Mouse (Mus musculus): ENCODE data around the gene Wdhd1. TPM values are rescaled to one million over a fixed set of nuclear protein-coding genes. Genes with fewer than 3 reads are reported as not detected.

The Wdhd1 gene
- polyA plus RNA-seq, 1 experiment from 2014 or later = 61.3 TPM

GRCm38 (mm10) chr14:47273751-47274150, 2.9 kb downstream of the Wdhd1 start:
- H3K4me1 ChIP-seq = peaks cover 29% of the 10 kb centered on the region
- no peaks in the 10 kb centered on the region for H3K9me3 ChIP-seq
- H3K27me3 ChIP-seq (replicated peaks; ENCODE audit: low read depth, poor library complexity, severe bottlenecking) = no peaks in the 10 kb centered on the region
- DNase-seq (ENCODE audit: low spot score) = no peak
- peaks cover 57% of the 10 kb centered on the region for H3K36me3 ChIP-seq (replicated peaks)
- H3K4me3 ChIP-seq = no peak overlapping the region
- 54% methylated on average over 3 of the region's 3 CpGs for WGBS
- no peak overlapping the region for H3K27ac ChIP-seq (replicated peaks)

DNA sequence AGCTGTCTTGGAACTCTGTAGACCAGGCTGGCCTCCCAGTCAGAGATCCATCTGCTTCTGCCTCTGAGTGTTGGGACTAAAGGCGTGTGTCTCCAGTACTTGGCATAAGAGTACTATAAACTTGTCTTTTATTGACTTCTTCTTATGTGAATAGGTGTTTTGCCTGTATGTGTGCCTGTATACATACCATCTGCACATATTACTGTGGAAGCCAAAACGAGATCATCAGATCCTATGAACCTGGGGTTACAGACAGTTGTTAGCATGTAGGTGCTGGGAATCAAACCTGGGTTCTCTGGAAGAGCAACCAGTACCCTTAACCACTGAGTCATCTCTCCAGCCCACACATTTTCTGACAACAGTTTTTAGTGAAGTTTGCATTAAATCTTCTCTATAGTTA, 7.0 kb downstream of the Wdhd1 start:
- H3K4me3 ChIP-seq = no peak overlapping the region
- peaks cover 5% of the 10 kb centered on the region for H3K4me1 ChIP-seq
- DNase-seq (ENCODE audit: low spot score) = no peak
- H3K27ac ChIP-seq (replicated peaks) = no peak overlapping the region
- no peaks in the 10 kb centered on the region for H3K27me3 ChIP-seq (replicated peaks; ENCODE audit: low read depth, poor library complexity, severe bottlenecking)
- H3K36me3 ChIP-seq (replicated peaks) = peaks cover 96% of the 10 kb centered on the region
- H3K9me3 ChIP-seq = no peaks in the 10 kb centered on the region
- 91% methylated on average over 2 of the region's 2 CpGs for WGBS

DNA sequence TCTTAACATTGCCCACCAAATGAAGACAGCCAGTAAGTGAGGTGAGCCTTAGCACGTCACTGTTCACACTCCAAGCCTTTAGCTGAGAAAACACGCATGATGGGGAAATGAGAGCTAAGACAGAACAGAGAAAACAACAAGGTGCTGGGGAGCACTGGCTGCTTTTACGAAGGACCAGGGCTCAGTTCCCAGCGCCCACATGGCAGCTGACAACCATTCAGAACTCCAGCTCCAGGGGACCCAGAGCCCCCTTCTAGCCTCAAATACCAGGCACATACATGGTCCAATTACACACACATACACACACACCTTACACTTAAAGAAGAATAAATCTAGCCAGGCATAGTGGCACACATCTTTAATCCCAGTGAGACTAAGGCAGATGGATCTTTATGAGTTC, 7.6 kb downstream of the Wdhd1 start:
- no peak overlapping the region for H3K4me3 ChIP-seq
- 97% methylated on average over 4 of the region's 4 CpGs for WGBS
- no peaks in the 10 kb centered on the region for H3K27me3 ChIP-seq (replicated peaks; ENCODE audit: low read depth, poor library complexity, severe bottlenecking)
- no peak overlapping the region for H3K27ac ChIP-seq (replicated peaks)
- no peaks in the 10 kb centered on the region for H3K9me3 ChIP-seq
- peaks cover 99% of the 10 kb centered on the region for H3K36me3 ChIP-seq (replicated peaks)
- no peaks in the 10 kb centered on the region for H3K4me1 ChIP-seq
- no peak for DNase-seq (ENCODE audit: low spot score)

GRCm38 (mm10) chr14:47265829-47266228, 10.8 kb downstream of the Wdhd1 start:
- WGBS = 96% methylated on average over 8 of the region's 8 CpGs
- Histone ChIP-seq H3K27me3 (replicated peaks; ENCODE audit: low read depth, poor library complexity, severe bottlenecking) (no peaks in the 10 kb centered on the region), H3K4me3 (no peak overlapping the region), H3K27ac (replicated peaks) (no peak overlapping the region), H3K9me3 (no peaks in the 10 kb centered on the region), H3K4me1 (no peaks in the 10 kb centered on the region), H3K36me3 (replicated peaks) (peaks cover 90% of the 10 kb centered on the region)
- DNase-seq (ENCODE audit: low spot score) = no peak

DNA sequence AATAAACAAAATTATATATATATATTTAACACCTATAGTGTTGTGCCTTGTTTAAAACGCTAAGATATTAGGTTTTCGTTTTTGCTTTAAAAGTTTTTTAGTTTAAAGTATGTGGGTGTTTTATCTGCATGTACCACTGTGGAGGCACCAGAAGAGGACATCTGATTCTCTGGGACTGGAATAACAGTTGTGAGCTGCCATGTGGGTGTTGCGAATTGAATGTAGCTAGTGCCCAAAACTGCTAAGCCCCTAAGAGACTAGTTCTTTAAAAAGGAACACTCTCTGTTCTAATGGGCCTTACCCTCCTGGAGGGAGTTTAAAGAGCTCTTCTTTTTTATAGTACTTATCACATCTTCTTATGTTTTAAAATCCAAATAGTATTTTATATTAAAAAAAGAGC, 11.8 kb downstream of the Wdhd1 start:
- Histone ChIP-seq H3K27me3 (replicated peaks; ENCODE audit: low read depth, poor library complexity, severe bottlenecking) (no peaks in the 10 kb centered on the region), H3K27ac (replicated peaks) (no peak overlapping the region), H3K4me1 (no peaks in the 10 kb centered on the region), H3K9me3 (no peaks in the 10 kb centered on the region), H3K4me3 (no peak overlapping the region), H3K36me3 (replicated peaks) (peaks cover 90% of the 10 kb centered on the region)
- WGBS = 96% methylated on average over 3 of the region's 3 CpGs
- no peak for DNase-seq (ENCODE audit: low spot score)

DNA sequence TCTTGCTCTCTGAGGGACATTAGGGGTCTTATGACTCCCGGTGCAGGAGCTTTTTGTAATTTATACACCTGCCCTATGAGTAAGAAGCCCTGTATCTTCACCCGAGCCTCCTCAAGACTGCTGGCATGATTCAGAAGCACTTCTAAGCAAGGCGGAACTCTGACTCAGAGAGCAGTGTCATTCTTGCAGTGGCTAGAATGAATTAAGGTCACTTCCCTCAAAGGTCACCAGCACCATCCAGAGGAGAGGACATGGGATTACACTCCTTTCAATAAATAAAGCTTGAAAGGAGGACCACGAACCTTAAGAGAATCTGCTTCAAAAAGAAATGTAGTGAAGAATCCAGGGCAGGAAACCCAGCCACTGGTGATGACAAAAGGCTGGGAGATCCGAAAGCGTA, 26.8 kb downstream of the Wdhd1 start:
- Histone ChIP-seq H3K27ac (replicated peaks) (no peak overlapping the region), H3K9me3 (no peaks in the 10 kb centered on the region), H3K4me3 (no peak overlapping the region), H3K4me1 (no peaks in the 10 kb centered on the region), H3K27me3 (replicated peaks; ENCODE audit: low read depth, poor library complexity, severe bottlenecking) (no peaks in the 10 kb centered on the region), H3K36me3 (replicated peaks) (peaks cover 98% of the 10 kb centered on the region)
- 89% methylated on average over 6 of the region's 6 CpGs for WGBS
- DNase-seq (ENCODE audit: low spot score) = no peak

- peaks cover 81% of the 10 kb centered on the region for H3K36me3 ChIP-seq (replicated peaks)
- no peak overlapping the region for H3K27ac ChIP-seq (replicated peaks)
- no peak for DNase-seq (ENCODE audit: low spot score)
- H3K9me3 ChIP-seq = no peaks in the 10 kb centered on the region
- no peak overlapping the region for H3K4me3 ChIP-seq
- no peaks in the 10 kb centered on the region for H3K4me1 ChIP-seq
- H3K27me3 ChIP-seq (replicated peaks; ENCODE audit: low read depth, poor library complexity, severe bottlenecking) = no peaks in the 10 kb centered on the region
- 94% methylated on average over 4 of the region's 4 CpGs for WGBS
Observed at GRCm38 (mm10) chr14:47242753-47243152, 33.9 kb downstream of the Wdhd1 start.

- Histone ChIP-seq H3K9me3 (no peaks in the 10 kb centered on the region), H3K27ac (replicated peaks) (0 out of 2 replicates have a peak overlapping the region, but pooled peaks have one; percentile 26), H3K36me3 (replicated peaks) (peaks cover 64% of the 10 kb centered on the region), H3K27me3 (replicated peaks; ENCODE audit: low read depth, poor library complexity, severe bottlenecking) (no peaks in the 10 kb centered on the region), H3K4me1 (no peaks in the 10 kb centered on the region), H3K4me3 (no peak overlapping the region)
- 92% methylated on average over 6 of the region's 6 CpGs for WGBS
- DNase-seq (ENCODE audit: low spot score) = no peak
Observed at GRCm38 (mm10) chr14:47241046-47241445, 35.6 kb downstream of the Wdhd1 start.

DNA sequence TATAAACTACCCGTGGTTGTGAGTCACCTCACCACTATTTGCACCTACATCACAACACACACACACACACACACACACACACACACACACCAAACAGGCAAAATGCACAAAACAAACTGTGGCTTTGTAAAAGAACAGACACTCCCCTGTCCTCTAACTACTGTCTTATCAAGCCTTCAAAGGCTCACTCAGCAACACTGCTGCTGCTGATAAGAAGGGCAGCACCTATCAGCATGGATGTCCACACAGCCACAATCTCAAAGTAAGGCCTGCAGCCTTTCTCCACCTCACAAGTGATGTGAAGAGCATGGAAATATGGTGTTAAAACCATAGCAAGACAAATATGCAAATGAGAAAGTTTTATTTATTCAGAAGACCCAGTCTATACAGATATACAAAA, 36.1 kb downstream of the Wdhd1 start:
- no peaks in the 10 kb centered on the region for H3K9me3 ChIP-seq
- H3K36me3 ChIP-seq (replicated peaks) = peaks cover 60% of the 10 kb centered on the region
- H3K27ac ChIP-seq (replicated peaks) = no peak overlapping the region
- DNase-seq (ENCODE audit: low spot score) = no peak
- H3K4me3 ChIP-seq = no peak overlapping the region
- no peaks in the 10 kb centered on the region for H3K27me3 ChIP-seq (replicated peaks; ENCODE audit: low read depth, poor library complexity, severe bottlenecking)
- WGBS = 88% methylated on average over 1 of the region's 1 CpGs
- H3K4me1 ChIP-seq = no peaks in the 10 kb centered on the region

DNA sequence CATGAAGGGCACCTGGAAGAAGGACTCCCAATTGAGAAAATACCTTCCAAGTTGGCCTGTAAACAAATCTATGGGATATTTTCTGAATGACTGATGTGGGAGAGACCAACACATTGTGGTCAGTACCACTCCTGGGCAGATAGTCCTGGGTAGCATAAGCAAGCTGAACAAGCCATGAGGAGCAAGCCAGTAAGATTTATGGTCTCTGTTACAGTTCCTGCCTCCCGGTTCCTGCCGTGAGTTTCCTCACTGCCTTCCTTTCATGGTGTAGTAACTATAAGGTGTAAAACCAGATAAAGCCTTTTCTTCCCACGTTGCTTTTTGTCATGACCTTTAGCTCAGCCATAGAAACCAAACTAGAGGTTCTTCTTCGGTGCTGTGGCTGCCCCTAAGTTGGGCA, 39.4 kb downstream of the Wdhd1 start:
- Histone ChIP-seq H3K27me3 (replicated peaks; ENCODE audit: low read depth, poor library complexity, severe bottlenecking) (no peaks in the 10 kb centered on the region), H3K4me1 (no peaks in the 10 kb centered on the region), H3K27ac (replicated peaks) (no peak overlapping the region), H3K9me3 (no peaks in the 10 kb centered on the region; the same call in 1 of the 2 replicates), H3K36me3 (replicated peaks) (peaks cover 27% of the 10 kb centered on the region), H3K4me3 (no peak overlapping the region)
- no peak for DNase-seq (ENCODE audit: low spot score)
- WGBS = 86% methylated on average over 4 of the region's 4 CpGs

DNA sequence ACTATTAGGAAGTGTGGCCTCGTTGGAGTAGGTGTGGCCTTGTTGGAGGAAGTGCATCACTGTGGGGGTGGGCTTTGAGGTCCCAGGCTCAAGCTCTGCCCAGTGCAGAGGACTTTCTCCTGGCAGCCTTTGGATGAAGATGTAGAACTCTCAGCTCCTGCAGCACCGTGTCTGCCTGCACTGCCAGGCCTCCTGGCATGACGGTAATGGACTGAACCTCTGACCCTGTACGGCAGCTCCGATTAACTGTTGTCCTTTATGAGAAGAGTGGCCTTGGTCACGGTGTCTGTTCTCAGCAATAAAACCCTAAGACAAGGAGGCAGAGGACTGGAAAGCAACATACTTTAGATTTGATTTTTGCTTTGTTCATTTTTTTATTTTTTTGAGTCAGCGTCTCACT, 40.2 kb downstream of the Wdhd1 start:
- no peak overlapping the region for H3K27ac ChIP-seq (replicated peaks)
- H3K4me1 ChIP-seq = no peaks in the 10 kb centered on the region
- H3K4me3 ChIP-seq = no peak overlapping the region
- no peaks in the 10 kb centered on the region for H3K27me3 ChIP-seq (replicated peaks; ENCODE audit: low read depth, poor library complexity, severe bottlenecking)
- 92% methylated on average over 7 of the region's 7 CpGs for WGBS
- H3K36me3 ChIP-seq (replicated peaks) = peaks cover 20% of the 10 kb centered on the region
- H3K9me3 ChIP-seq = no peaks in the 10 kb centered on the region; the same call in 1 of the 2 replicates
- no peak for DNase-seq (ENCODE audit: low spot score)

DNA sequence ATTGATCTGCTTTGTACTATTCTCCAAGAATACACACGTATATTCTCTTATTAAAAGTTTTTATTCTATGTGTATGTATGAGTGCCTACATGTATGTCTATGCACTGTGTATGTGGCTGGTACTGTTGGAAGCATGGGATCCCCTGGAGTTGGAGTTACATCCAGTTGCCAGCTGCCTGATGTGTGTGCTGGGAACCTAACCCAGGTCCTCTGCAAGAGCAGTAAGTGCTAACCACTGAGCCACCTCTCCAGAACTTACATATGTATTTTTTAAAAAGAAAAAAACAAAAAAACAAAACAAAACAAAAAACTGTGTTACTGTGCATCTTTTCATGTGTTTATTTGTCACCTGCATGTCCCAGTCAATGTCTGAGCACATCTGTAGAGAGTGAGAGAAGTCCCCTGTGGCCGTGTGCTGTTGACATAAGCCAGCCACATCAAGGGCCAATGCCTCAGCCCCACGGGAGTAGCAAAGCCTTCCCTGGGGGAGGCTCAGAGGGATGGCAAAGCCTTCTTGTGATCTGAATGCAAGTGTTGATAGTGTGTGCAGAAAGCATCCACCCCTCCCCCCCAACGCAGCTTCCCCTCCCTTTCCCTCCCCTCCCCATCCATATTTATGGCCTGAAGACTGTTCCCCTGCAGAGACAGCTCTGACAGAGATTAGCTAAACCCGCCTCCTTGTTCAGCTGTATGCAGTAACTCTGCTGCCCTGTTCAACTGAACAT, 42.0 kb downstream of the Wdhd1 start:
- H3K27ac ChIP-seq (replicated peaks) = no peak overlapping the region
- H3K27me3 ChIP-seq (replicated peaks; ENCODE audit: low read depth, poor library complexity, severe bottlenecking) = no peaks in the 10 kb centered on the region
- 76% methylated on average over 5 of the region's 5 CpGs for WGBS
- H3K36me3 ChIP-seq (replicated peaks) = peaks cover 4% of the 10 kb centered on the region
- H3K4me3 ChIP-seq = no peak overlapping the region
- no peaks in the 10 kb centered on the region; the same call in 1 of the 2 replicates for H3K9me3 ChIP-seq
- no peak for DNase-seq (ENCODE audit: low spot score)
- no peaks in the 10 kb centered on the region for H3K4me1 ChIP-seq

GRCm38 (mm10) chr14:47234032-47234431, 42.6 kb downstream of the Wdhd1 start:
- WGBS = 88% methylated on average over 3 of the region's 3 CpGs

More at GRCm38 (mm10) chr14:47234032-47234431, 42.6 kb downstream of the Wdhd1 start:
- Histone ChIP-seq H3K4me3 (no peak overlapping the region), H3K27me3 (replicated peaks; ENCODE audit: low read depth, poor library complexity, severe bottlenecking) (no peaks in the 10 kb centered on the region), H3K36me3 (replicated peaks) (no peaks in the 10 kb centered on the region), H3K9me3 (no peaks in the 10 kb centered on the region; the same call in 1 of the 2 replicates), H3K27ac (replicated peaks) (no peak overlapping the region), H3K4me1 (no peaks in the 10 kb centered on the region)
- no peak for DNase-seq (ENCODE audit: low spot score)

Measured in embryonic facial prominence, embryonic 10.5 days (tissue).